Comparison of ENCODE assay signal across 25 mouse cellular contexts in the genomic region with DNA sequence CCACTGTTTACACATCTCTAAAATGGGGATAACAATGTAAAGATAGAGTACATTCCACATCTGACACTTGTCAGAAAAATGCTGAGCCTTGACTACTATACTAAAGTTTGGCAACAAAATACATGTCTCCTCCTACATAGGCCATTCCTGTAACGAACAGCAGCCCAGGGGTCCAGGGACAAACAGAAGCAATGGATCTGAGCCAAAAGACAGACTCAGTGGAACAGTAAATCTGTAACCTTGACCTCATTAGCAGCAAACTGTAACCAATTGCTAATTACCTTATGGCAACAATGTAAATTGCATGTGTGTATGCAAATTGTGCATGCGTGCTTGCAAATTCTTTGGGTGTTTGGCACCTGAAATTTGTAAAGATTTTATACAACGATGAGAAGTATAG.
"Had no signal": no experiment of that assay in that cellular context is flagged by ENCODE, and none has a peak within 500 bp of the region (broad histone marks: within the 10 kb centered on the region; RNA-seq: fewer than 3 reads in every experiment).

No protein-coding gene starts in this region.

- DNase-seq: gastrocnemius, postnatal 14 days; gastrocnemius, postnatal 36 days; heart, adult 11 months; heart, adult 2 months; heart, postnatal 14 days; heart, postnatal 36 days; kidney, adult 11 months; kidney, adult 2 months; kidney, adult 9 months; kidney, postnatal 14 days; kidney, postnatal 36 days; layer of hippocampus, adult 9-11 months; layer of hippocampus, postnatal 36 days; left cerebral cortex, postnatal 4 days had no signal

- H3K4me3 ChIP-seq: heart, adult 2 months; heart, embryonic 13.5 days; heart, embryonic 15.5 days; hindbrain, embryonic 12.5 days; kidney, embryonic 15.5 days; limb, embryonic 13.5 days; limb, embryonic 15.5 days had no signal

- ATAC-seq: hindbrain, postnatal 0 days; intestine, embryonic 16.5 days had no signal

- H3K27ac ChIP-seq: heart, adult 2 months; heart, embryonic 13.5 days; heart, embryonic 15.5 days; hindbrain, embryonic 12.5 days; hindbrain, embryonic 14.5 days; hindbrain, postnatal 0 days; kidney, embryonic 15.5 days; kidney, postnatal 0 days; limb, embryonic 13.5 days; limb, embryonic 15.5 days had no signal

- H3K4me2 ChIP-seq: heart, embryonic 11.5 days; heart, embryonic 13.5 days; heart, embryonic 15.5 days; hindbrain, embryonic 12.5 days; hindbrain, embryonic 14.5 days; kidney, embryonic 15.5 days; limb, embryonic 13.5 days; limb, embryonic 15.5 days had no signal

- H3K4me1 ChIP-seq: heart, embryonic 13.5 days; heart, embryonic 15.5 days; kidney, embryonic 15.5 days; limb, embryonic 15.5 days had no signal

- H3K9me3 ChIP-seq: heart, embryonic 13.5 days; heart, embryonic 15.5 days; hindbrain, embryonic 12.5 days; kidney, embryonic 15.5 days; limb, embryonic 13.5 days; limb, embryonic 15.5 days had no signal

- H3K9ac ChIP-seq: heart, embryonic 13.5 days; heart, embryonic 15.5 days; hindbrain, embryonic 12.5 days; hindbrain, embryonic 14.5 days; kidney, embryonic 15.5 days; limb, embryonic 13.5 days; limb, embryonic 15.5 days had no signal

- H3K27me3 ChIP-seq: heart, embryonic 13.5 days; heart, embryonic 15.5 days; hindbrain, embryonic 12.5 days; kidney, embryonic 15.5 days; limb, embryonic 13.5 days; limb, embryonic 15.5 days had no signal

- H3K36me3 ChIP-seq: heart, embryonic 13.5 days; heart, embryonic 15.5 days; hindbrain, embryonic 12.5 days; kidney, embryonic 15.5 days; limb, embryonic 13.5 days; limb, embryonic 15.5 days had no signal
